Mouse (Mus musculus): Measurements from ENCODE around the gene Rtcb.

Rtcb gene

GRCm38 (mm10) chr10:85957464-85957950, at the start of gene Rtcb:
Rtcb (minus strand) TSS chr10:85957823.
- under 1% methylated on average over 38 of the region's 38 CpGs for WGBS

- WGBS, result 64% methylated on average over 5 of the region's 5 CpGs
Observed at GRCm38 (mm10) chr10:86006455-86006854, 48.8 kb upstream of the Rtcb start.

GRCm38 (mm10) chr10:86000447-86000846, 42.8 kb upstream of the Rtcb start:
- 94% methylated on average over 4 of the region's 4 CpGs for WGBS

- WGBS, result 88% methylated on average over 5 of the region's 5 CpGs
Observed at GRCm38 (mm10) chr10:85994543-85995104, 37.0 kb upstream of the Rtcb start.

GRCm38 (mm10) chr10:85993836-85994235, 36.2 kb upstream of the Rtcb start:
- whole genome bisulfite sequencing, result 94% methylated on average over 9 of the region's 9 CpGs

- 86% methylated on average over 4 of the region's 4 CpGs for WGBS
Observed at GRCm38 (mm10) chr10:85992412-85992811, 34.8 kb upstream of the Rtcb start.

- WGBS, result 68% methylated on average over 6 of the region's 6 CpGs
Observed at GRCm38 (mm10) chr10:85989412-85990115, 31.9 kb upstream of the Rtcb start.

GRCm38 (mm10) chr10:85972915-85973314, 15.3 kb upstream of the Rtcb start:
- WGBS, result 63% methylated on average over 4 of the region's 4 CpGs

GRCm38 (mm10) chr10:85971826-85972225, 14.2 kb upstream of the Rtcb start:
- 96% methylated on average over 9 of the region's 9 CpGs for WGBS

GRCm38 (mm10) chr10:85969894-85970620, 12.4 kb upstream of the Rtcb start:
- WGBS, result 69% methylated on average over 8 of the region's 8 CpGs

- WGBS, result 50% methylated on average over 2 of the region's 2 CpGs
Observed at GRCm38 (mm10) chr10:85968731-85969130, 11.1 kb upstream of the Rtcb start.

- WGBS, result 11% methylated on average over 7 of the region's 7 CpGs
Observed at GRCm38 (mm10) chr10:85968157-85968634, 10.6 kb upstream of the Rtcb start.

GRCm38 (mm10) chr10:85967411-85968156, 10.0 kb upstream of the Rtcb start:
- 62% methylated on average over 17 of the region's 17 CpGs for WGBS

- WGBS, result 77% methylated on average over 2 of the region's 2 CpGs
Observed at GRCm38 (mm10) chr10:85966476-85966875, 8.9 kb upstream of the Rtcb start.

- WGBS, result 91% methylated on average over 7 of the region's 7 CpGs
Observed at GRCm38 (mm10) chr10:85964316-85964715, 6.7 kb upstream of the Rtcb start.

- WGBS, result 81% methylated on average over 9 of the region's 9 CpGs
Observed at GRCm38 (mm10) chr10:85962897-85963296, 5.3 kb upstream of the Rtcb start.

GRCm38 (mm10) chr10:85956871-85957419, 678 bp downstream of the Rtcb start:
- WGBS, result 2% methylated on average over 20 of the region's 20 CpGs

- WGBS, result 65% methylated on average over 2 of the region's 2 CpGs
Observed at GRCm38 (mm10) chr10:85954429-85954828, 3.2 kb downstream of the Rtcb start.

GRCm38 (mm10) chr10:85953401-85953800, 4.2 kb downstream of the Rtcb start:
- WGBS, result 53% methylated on average over 3 of the region's 3 CpGs

GRCm38 (mm10) chr10:85951765-85952443, 5.7 kb downstream of the Rtcb start:
- 63% methylated on average over 6 of the region's 6 CpGs for WGBS

All from cerebral cortex, adult 2 months (tissue).